Mouse (Mus musculus): ENCODE results near the gene Lrwd1. TPM values are rescaled to one million over a fixed set of nuclear protein-coding genes. Genes with fewer than 3 reads are reported as not detected.

The Lrwd1 gene
- polyA plus RNA-seq (2015; fragmentation: Nextera tagmentation; extraction: Ambion mirVana), result 17.4 and 18.3 TPM in 2 replicates

DNA sequence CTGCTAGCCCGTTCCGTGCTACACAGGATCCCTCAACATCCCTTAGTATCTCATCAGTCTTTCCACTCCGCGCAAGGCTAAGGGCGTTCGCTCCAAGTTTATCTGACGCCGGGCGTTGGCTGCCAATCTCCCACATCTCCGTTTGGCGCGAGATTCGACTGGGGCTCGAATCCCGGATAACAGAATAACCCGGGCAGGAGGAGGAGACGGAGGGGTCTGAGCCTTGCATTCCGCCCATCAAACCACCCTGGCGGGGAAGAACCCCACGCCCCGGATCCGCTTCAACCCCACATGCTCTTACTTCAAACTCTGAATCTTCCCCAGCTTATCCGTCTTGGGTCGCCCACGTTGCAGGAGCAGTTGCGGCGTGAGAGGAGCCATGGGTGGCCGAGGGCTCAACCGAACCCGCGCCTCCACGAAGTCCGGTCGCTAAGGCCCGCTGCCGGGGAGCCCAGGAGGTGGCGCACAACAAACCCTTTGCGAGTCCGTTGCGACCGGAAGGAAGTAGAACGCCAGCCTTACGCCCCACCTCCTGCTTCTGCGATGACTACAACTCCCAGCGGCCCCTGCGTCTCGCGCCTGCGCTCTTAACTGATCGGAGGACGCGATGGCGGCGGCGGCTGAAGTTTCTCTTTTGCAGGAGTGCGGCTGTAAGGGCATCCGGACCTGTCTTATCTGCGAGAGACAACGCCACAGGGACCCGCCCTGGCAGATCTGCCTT is at the start of gene Lrwd1, which contains the start of gene Alkbh4:
TSS of gene Lrwd1 (minus strand) at position 504 of the 721 bp plus-strand sequence.
TSS of gene Alkbh4 (plus strand) at position 576 of the 721 bp plus-strand sequence.

DNA sequence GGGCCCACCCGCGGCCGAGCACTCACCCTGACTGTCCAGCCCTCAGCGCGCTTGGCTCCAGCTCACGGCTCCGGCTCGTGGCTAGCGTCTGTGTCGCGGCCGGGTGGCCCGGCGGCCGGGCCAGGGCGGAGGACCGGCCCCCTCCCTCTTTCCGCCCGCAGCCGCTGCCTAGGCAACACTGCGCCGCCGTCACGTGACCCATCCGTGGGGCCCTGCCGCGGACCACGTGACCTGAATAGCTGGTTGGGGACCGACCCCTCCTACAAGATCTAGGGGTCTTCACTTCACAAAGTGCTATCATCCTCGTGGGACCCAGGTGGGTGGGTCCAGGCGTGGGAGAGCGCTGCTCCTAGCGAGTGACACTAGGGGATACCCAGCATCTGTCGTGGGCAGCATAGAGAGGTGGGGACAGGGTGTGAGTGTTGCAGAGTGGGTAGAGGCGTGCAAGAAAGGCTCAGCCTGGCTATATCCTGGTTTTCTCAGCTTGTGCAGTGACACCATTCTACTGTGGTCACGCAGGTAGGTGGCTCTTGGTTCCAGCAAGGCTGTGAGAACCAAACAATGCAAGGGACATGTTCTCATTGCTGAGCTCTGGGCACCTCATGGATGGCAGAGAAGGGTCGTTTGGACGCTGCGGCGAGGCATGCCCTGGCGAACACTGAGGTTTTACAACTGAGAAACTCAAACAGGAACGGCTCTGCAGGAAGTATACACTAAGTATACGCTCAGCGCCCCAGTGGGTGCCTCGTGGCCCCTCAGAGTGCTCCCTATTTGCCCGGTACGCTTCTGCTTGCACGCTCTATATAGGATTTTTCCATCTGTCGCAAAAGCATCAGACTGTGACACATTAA is 34.9 kb upstream of the Lrwd1 start, which contains the start of gene Orai2:
TSS of gene Orai2 (minus strand) at position 202 of the 851 bp plus-strand sequence.

DNA sequence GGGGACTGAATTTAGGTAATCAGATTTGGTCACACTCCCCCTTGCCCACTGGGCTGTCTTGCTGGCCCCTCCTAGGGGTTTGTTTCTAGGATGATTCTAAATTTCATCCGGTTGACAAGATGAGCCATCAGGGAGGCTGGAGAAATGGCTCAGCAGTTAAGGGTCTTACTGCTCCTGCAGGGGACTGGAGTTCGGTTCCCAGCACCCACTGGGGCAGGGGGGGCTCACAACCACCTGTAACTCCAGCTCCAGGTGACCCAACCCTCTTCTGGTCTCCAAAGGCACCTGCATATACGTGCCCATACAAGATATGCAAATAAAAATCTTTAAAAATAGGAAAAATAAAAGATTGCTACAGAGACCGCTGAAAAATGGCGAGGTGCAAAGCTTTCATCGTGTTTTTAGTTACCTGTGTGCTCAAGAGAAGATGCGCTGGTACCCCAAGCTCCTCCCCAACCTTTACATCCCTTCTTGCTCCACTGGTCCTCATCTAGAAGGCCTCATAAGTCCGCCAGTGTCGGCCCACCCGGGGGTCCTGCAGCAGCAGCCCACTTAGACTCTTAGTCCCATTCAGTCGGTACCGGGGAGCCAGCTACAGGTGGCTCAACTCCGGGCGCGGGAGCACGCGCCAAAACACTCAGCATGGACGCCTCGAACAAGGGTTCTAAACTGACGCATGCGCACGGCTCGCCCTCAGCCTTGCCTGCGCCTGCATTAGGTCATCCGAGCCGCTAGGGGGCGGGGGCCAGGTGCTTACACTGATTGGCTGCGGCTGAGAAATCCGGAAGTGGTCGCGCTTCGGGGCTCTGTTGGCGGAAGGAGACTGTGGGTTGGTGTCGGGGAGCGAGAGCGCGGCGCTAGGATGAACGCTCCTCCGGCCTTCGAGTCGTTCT is 19.7 kb downstream of the Lrwd1 start, which contains the start of gene Polr2j:
TSS of gene Polr2j (plus strand) at position 741 of the 893 bp plus-strand sequence.

DNA sequence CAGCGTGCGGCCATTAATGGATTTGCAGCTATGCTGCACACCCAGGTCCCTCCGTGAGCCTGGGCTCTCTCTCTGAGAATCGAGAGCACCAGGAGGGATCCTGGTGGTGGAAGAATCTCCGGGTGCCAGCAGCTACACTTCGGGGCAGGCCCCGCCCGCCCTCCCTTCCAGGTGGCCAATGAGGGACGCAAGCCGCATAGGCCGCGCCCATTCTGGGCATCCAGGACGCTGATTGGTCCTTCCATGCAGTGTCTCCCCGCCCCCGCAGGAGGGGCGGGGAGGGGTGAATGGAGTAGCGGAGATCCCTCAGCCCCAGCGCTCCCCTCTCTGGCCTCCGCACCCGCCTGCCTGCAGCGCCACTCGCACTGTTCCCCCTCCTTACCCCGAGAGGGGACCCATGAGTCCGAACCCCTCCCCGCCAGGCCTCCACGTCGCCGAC is 52.2 kb downstream of the Lrwd1 start, which contains the start of gene Rasa4:
TSS of gene Rasa4 (plus strand) at position 248 of the 439 bp plus-strand sequence.

Small RNA genes lying within 50 kb of the gene (microRNA-seq; reads per million reads assigned to microRNA genes)
- gene Mir7035, result not detected

Other genes with a start within 250 kb of the Lrwd1 start
- gene Hspb1, start 248.2 kb downstream of the Lrwd1 start, polyA plus RNA-seq (2015; fragmentation: Nextera tagmentation; extraction: Ambion mirVana), result 39.9 and 63.0 TPM in 2 replicates
- 658 and 779 TPM in 2 replicates for gene Ywhag, start 201.5 kb downstream of the Lrwd1 start, polyA plus RNA-seq (2015; fragmentation: Nextera tagmentation; extraction: Ambion mirVana)
- gene Ssc4d, start 161.5 kb downstream of the Lrwd1 start, polyA plus RNA-seq (2015; fragmentation: Nextera tagmentation; extraction: Ambion mirVana), result 2.6 and 3.0 TPM in 2 replicates
- gene Zp3, start 156.0 kb downstream of the Lrwd1 start, polyA plus RNA-seq (2015; fragmentation: Nextera tagmentation; extraction: Ambion mirVana), result 0.34 and 0.45 TPM in 2 replicates
- 15.7 and 18.5 TPM in 2 replicates for gene Dtx2, start 141.3 kb downstream of the Lrwd1 start, polyA plus RNA-seq (2015; fragmentation: Nextera tagmentation; extraction: Ambion mirVana)
- gene Upk3b, start 97.6 kb downstream of the Lrwd1 start, polyA plus RNA-seq (2015; fragmentation: Nextera tagmentation; extraction: Ambion mirVana), result 0.04 TPM in 1 of 2 replicates, not detected in the other
- 0.14 TPM in 1 of 2 replicates, not detected in the other for gene Upk3bl, start 81.6 kb downstream of the Lrwd1 start, polyA plus RNA-seq (2015; fragmentation: Nextera tagmentation; extraction: Ambion mirVana)
- 17.8 and 20.2 TPM in 2 replicates for gene Rasa4, start 52.2 kb downstream of the Lrwd1 start, polyA plus RNA-seq (2015; fragmentation: Nextera tagmentation; extraction: Ambion mirVana)
- gene Polr2j, start 19.4 kb downstream of the Lrwd1 start, polyA plus RNA-seq (2015; fragmentation: Nextera tagmentation; extraction: Ambion mirVana), result 237 and 239 TPM in 2 replicates
- 15.2 and 17.8 TPM in 2 replicates for gene Alkbh4, start 72 bp upstream of the Lrwd1 start, polyA plus RNA-seq (2015; fragmentation: Nextera tagmentation; extraction: Ambion mirVana)
- gene Orai2, start 34.6 kb upstream of the Lrwd1 start, polyA plus RNA-seq (2015; fragmentation: Nextera tagmentation; extraction: Ambion mirVana), result 57.6 and 58.3 TPM in 2 replicates
- gene Prkrip1, start 62.9 kb upstream of the Lrwd1 start, polyA plus RNA-seq (2015; fragmentation: Nextera tagmentation; extraction: Ambion mirVana), result 52.6 and 53.3 TPM in 2 replicates
- 19.9 and 20.7 TPM in 2 replicates for gene Sh2b2, start 110.5 kb upstream of the Lrwd1 start, polyA plus RNA-seq (2015; fragmentation: Nextera tagmentation; extraction: Ambion mirVana)

Measured in neural tube, postnatal 0 days (tissue).